Mouse (Mus musculus) embryonic facial prominence, embryonic 14.5 days (tissue): ENCODE data around the gene Naa15. TPM values are rescaled to one million over a fixed set of nuclear protein-coding genes. Genes with fewer than 3 reads are reported as not detected.

Experiments
- ATAC-seq: fragments of 200-750 bp; cut with Nextera tagmentation; 2 replicates; pipeline ENCODE4 v1.8.0; 2017; ENCODE audit warnings: low read depth, moderate number of reproducible peaks, moderate TSS enrichment
- DNase-seq: peaks from one replicate; pipeline ENCODE4 v3.0.0-alpha.2; 2015; ENCODE audit warnings: low spot score
- H3K27ac ChIP-seq: fragments of 300-500 bp; sonication (generic); replicated peaks from 2 replicates; pipeline ENCODE4 v1.5.1; 2014; ENCODE audit warnings: low read depth, mild to moderate bottlenecking, low read length, moderate library complexity
- H3K27me3 ChIP-seq: fragments of 300-500 bp; sonication (generic); replicated peaks from 2 replicates; pipeline ENCODE4 v1.6.1; 2014; ENCODE audit warnings: low read length; ENCODE audit not compliant: control insufficient read depth, insufficient read depth
- H3K36me3 ChIP-seq: fragments of 300-500 bp; sonication (generic); 2 replicates; pipeline ENCODE4 v1.6.1; 2014; ENCODE audit warnings: low read length, mixed read lengths; ENCODE audit not compliant: control insufficient read depth, insufficient read depth
- H3K4me1 ChIP-seq: fragments of 300-500 bp; sonication (generic); 2 replicates; pipeline ENCODE4 v1.6.1; 2014; ENCODE audit warnings: antibody characterized with exemption, low read length; ENCODE audit not compliant: control insufficient read depth, insufficient read depth
- H3K4me2 ChIP-seq: fragments of 300-500 bp; sonication (generic); 2 replicates; pipeline ENCODE4 v1.6.1; 2014; ENCODE audit warnings: low read depth, mild to moderate bottlenecking, low read length, moderate library complexity, mixed read lengths
- H3K4me3 ChIP-seq: fragments of 300-500 bp; sonication (generic); 2 replicates; pipeline ENCODE4 v1.5.1; 2014; ENCODE audit warnings: low read depth, mild to moderate bottlenecking, low read length
- H3K9ac ChIP-seq: fragments of 300-500 bp; sonication (generic); 2 replicates; pipeline ENCODE4 v1.6.1; 2014; ENCODE audit warnings: low read depth, mild to moderate bottlenecking, low read length, moderate library complexity, mixed read lengths
- H3K9me3 ChIP-seq: fragments of 300-500 bp; sonication (generic); 2 replicates; pipeline ENCODE4 v1.6.1; 2016; ENCODE audit warnings: low read length; ENCODE audit not compliant: control insufficient read depth
- WGBS: fragments of 180-500 bp; shearing (Covaris S2); extraction: QIAGEN DNeasy Blood & Tissue Kit; methylation state at CpG from one replicate; pipeline ENCODE4 v1.1.7; 2014; 5-methylcytosine and 5-hydroxymethylcytosine counted together
- polyA plus RNA-seq: library from polyadenylated mRNA; unstranded; fragments of >200 nt; fragmentation: Nextera tagmentation; extraction: Ambion mirVana; gene quantifications from 2 replicates; pipeline ENCODE4 v1.2.1, GENCODE M21; 2014

Gene Naa15
- polyA plus RNA-seq, 1 experiment from 2014 or later: 34.8 TPM

DNA sequence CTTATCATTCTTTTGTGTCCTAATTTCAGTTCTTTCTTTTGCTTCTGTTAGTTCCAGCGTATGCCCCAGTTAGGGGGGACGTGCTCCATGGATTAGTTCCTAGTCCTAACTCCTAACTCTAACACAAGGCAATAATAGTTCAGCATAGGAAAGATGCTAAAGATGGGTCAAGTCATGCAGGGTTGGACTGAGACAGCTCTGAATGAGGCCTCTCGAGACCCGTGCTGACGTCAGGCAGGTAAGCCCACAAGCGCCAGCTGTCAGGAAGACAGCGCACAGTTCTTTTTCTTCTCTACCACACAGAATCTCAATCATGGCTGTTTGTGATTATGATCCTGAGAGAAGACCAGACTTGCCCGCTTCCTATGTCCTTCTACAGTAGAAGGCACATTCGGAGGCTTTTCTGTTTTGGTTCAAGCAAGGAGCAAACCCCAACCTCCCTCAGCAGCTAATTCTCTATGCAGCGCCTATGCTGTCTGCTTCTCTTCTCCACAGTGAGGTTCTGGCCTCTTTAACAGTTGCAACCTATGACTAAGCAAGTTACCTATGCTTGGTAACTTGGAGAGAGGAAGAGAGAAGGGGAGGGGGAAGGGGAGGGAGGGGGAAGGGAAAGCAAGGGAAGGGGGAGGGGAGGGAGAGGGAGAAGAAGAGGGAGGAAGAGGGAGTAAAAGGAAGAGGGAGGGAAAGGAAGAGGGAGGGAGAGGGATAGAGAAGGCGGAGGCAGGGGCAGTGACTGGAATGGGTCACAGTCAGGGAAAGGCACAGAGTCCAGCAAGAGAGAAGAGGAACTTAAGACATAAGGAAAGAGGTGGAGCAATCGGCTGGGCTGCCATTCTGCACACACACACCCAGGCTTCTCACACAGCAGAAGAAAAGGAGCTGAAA is 103.2 kb downstream of the Naa15 start:
- Histone ChIP-seq H3K27me3 (no peaks in the 10 kb centered on the region), H3K4me1 (no peaks in the 10 kb centered on the region), H3K9me3 (no peaks in the 10 kb centered on the region), H3K27ac (no peak overlapping the region), H3K4me3 (no peak overlapping the region), H3K9ac (no peak overlapping the region), H3K36me3 (peaks cover 34% of the 10 kb centered on the region), H3K4me2 (no peak overlapping the region)
- 0 out of 2 replicates have a peak, but pooled peaks have one; percentile 26 for ATAC-seq
- 66% methylated on average over 12 of the region's 12 CpGs for WGBS
- no peak for DNase-seq

DNA sequence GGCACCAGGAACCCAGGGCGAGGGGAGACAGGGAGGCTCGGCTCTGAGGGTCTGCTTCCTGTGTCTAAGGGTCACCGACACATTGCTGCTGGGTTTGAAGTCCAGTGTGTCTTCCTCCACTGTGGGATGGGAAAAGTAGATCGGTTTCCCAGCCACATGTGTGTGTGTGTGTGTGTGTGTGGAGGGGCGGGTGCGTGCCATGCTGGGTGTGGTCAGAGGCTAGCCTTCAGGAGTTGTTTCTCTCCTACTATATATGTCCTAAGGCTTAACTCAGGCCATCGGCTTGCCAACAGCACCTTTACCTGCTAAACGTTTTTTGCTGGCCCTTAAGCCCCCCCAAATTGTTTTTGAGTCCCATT is 103.8 kb downstream of the Naa15 start:
- DNase-seq: no peak
- H3K36me3 ChIP-seq: peaks cover 40% of the 10 kb centered on the region
- H3K27ac ChIP-seq: no peak overlapping the region
- no peak overlapping the region for H3K4me2 ChIP-seq
- H3K4me1 ChIP-seq: no peaks in the 10 kb centered on the region
- H3K9me3 ChIP-seq: no peaks in the 10 kb centered on the region
- H3K9ac ChIP-seq: no peak overlapping the region
- ATAC-seq: no peak
- WGBS: 56% methylated on average over 8 of the region's 8 CpGs
- no peaks in the 10 kb centered on the region for H3K27me3 ChIP-seq
- no peak overlapping the region for H3K4me3 ChIP-seq

DNA sequence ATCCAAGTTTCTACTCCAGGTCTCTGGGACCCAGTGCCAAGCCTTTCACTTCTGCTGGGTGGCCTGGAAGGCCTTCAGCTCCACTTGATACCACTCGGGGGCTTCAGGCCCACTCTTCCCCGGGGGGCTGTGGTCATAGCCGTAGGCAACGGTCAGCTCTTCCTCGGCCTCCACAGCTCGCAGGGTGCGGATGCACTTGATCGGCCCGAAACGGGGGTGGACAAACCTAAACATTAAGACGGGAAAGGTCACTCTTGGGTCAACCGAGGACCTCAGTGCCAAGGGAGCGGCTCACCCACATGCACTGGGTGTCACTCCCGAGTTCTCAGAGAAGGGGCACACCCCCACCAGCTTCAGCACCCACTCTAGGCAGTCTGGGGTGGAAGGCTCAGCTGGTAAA is 106.3 kb downstream of the Naa15 start:
- H3K4me3 ChIP-seq: no peak overlapping the region
- ATAC-seq (no peak), DNase-seq (no peak)
- WGBS: 84% methylated on average over 14 of the region's 14 CpGs
- H3K4me1 ChIP-seq: no peaks in the 10 kb centered on the region
- H3K27ac ChIP-seq: no peak overlapping the region
- H3K27me3 ChIP-seq: no peaks in the 10 kb centered on the region
- H3K4me2 ChIP-seq: no peak overlapping the region
- no peaks in the 10 kb centered on the region for H3K9me3 ChIP-seq
- H3K36me3 ChIP-seq: peaks cover 65% of the 10 kb centered on the region
- H3K9ac ChIP-seq: no peak overlapping the region

DNA sequence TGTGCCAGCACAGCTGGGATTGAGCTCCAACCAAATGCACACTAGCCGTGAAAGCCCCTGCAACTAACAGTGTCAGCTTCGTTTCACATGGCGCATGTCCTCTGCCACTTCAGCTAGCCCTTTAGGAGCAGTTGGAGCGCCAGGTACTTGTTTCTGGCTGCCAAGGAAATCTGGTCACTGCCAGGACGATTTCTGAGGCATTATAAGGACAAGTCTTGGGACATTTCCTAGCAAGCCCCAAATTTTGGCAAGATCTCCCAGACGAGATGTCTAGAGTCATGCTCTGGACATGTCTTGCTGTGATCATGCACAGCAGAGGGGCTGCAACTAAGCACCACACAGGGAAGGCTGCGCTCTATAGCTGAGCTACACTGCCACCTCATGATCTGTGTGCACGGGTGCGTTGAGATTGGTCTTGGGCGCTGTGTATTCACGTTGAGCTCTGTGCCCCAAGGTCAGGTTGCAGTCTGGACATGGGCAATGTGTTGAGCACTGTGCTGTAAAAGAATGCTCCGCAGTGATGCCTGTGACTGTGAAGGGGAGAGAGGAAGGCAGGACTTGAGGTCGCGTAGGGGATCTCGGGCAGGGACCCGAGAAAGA is 110.3 kb downstream of the Naa15 start:
- 77% methylated on average over 16 of the region's 16 CpGs for WGBS

More for the DNA sequence above, 110.3 kb downstream of the Naa15 start:
- Histone ChIP-seq H3K4me3 (no peak overlapping the region), H3K9ac (no peak overlapping the region), H3K27ac (no peak overlapping the region), H3K4me2 (no peak overlapping the region), H3K9me3 (no peaks in the 10 kb centered on the region), H3K36me3 (peaks cover 93% of the 10 kb centered on the region), H3K27me3 (no peaks in the 10 kb centered on the region), H3K4me1 (no peaks in the 10 kb centered on the region)
- DNase-seq (no peak), ATAC-seq (no peak)

Other genes starting within 250 kb of the Naa15 start
- gene Noct, start 190.7 kb upstream of the Naa15 start, polyA plus RNA-seq: 9.4 and 10.0 TPM in 2 replicates
- gene Elf2, start 74.5 kb upstream of the Naa15 start, polyA plus RNA-seq: 55.3 and 56.8 TPM in 2 replicates
- 2.5 and 5.2 TPM in 2 replicates for gene Mgarp, start 18.4 kb upstream of the Naa15 start, polyA plus RNA-seq
- gene Ndufc1, start 6.2 kb upstream of the Naa15 start, polyA plus RNA-seq: 663 and 761 TPM in 2 replicates
- gene Rab33b, start 68.8 kb downstream of the Naa15 start, polyA plus RNA-seq: 25.8 and 29.0 TPM in 2 replicates
- gene Setd7, start 145.7 kb downstream of the Naa15 start, polyA plus RNA-seq: 6.2 and 7.3 TPM in 2 replicates
- 4.1 and 6.6 TPM in 2 replicates for gene Mgst2, start 245.2 kb downstream of the Naa15 start, polyA plus RNA-seq